Mouse (Mus musculus) CH12.LX (cell line): ENCODE data around the gene Spred2. TPM values are rescaled to one million over a fixed set of nuclear protein-coding genes. Genes with fewer than 3 reads are reported as not detected.

Source experiments
- DNase-seq: peaks from one replicate; pipeline ENCODE4 v3.0.0-alpha.2; 2013; ENCODE audit errors: extremely low read depth
- H3K27ac ChIP-seq: 2 replicates; pipeline ENCODE4 v1.5.1; 2012; ENCODE audit warnings: low read depth, mild to moderate bottlenecking, control low read depth, moderate library complexity; ENCODE audit not compliant: insufficient read depth
- H3K27me3 ChIP-seq: replicated peaks from 2 replicates; pipeline ENCODE3; 2012; ENCODE audit warnings: inconsistent platforms
- H3K36me3 ChIP-seq, 2 experiments: replicated peaks in 1 of 2; 2 replicates each; pipeline versions ENCODE3 to v1.6.1; 2012; ENCODE audit warnings: inconsistent platforms in 1 of 2, low read length in 1 of 2, mild to moderate bottlenecking in 1 of 2, mixed read lengths in 1 of 2, moderate library complexity in 1 of 2; ENCODE audit not compliant: control insufficient read depth in 1 of 2, insufficient read depth in 1 of 2
- H3K4me1 ChIP-seq, 2 experiments: 2 replicates each; pipeline ENCODE4 v1.6.1; 2012; ENCODE audit warnings: inconsistent platforms in 1 of 2, moderate library complexity in 1 of 2; ENCODE audit not compliant: insufficient read depth in 2 of 2, control insufficient read depth in 1 of 2
- H3K4me2 ChIP-seq: 2 replicates; pipeline ENCODE4 v1.6.1; 2012; ENCODE audit warnings: low read depth, mild to moderate bottlenecking, control low read depth; ENCODE audit not compliant: poor library complexity, insufficient read depth, severe bottlenecking
- H3K4me3 ChIP-seq, 3 experiments: fragments of 150-350 bp in 1 of 3; sonication (generic) in 1 of 3; replicated peaks in 1 of 3; 2 replicates each; pipeline versions ENCODE3 to v1.5.1; 2011 to 2012; ENCODE audit warnings: low read depth in 2 of 3, low read length in 2 of 3, mild to moderate bottlenecking in 2 of 3, moderate library complexity in 2 of 3, control low read depth in 1 of 3, improper control_type of control experiment in 1 of 3, inconsistent platforms in 1 of 3, mixed read lengths in 1 of 3; ENCODE audit not compliant: poor library complexity in 1 of 3
- H3K79me2 ChIP-seq: replicated peaks from 2 replicates; pipeline ENCODE4 v1.6.1; 2012; ENCODE audit warnings: mild to moderate bottlenecking, moderate library complexity; ENCODE audit not compliant: control insufficient read depth, poor library complexity, insufficient read depth, severe bottlenecking; ENCODE audit errors: extremely low read depth
- H3K9ac ChIP-seq: 2 replicates; pipeline ENCODE4 v1.6.1; 2012; ENCODE audit warnings: low read depth, mild to moderate bottlenecking, control low read depth, moderate library complexity; ENCODE audit not compliant: insufficient read depth
- H3K9me3 ChIP-seq: replicated peaks from 2 replicates; pipeline ENCODE3; 2012; ENCODE audit warnings: low read length, inconsistent platforms, mixed read lengths
- BHLHE40 ChIP-seq: IDR thresholded peaks from 2 replicates; pipeline ENCODE4 v1.6.1; 2011; ENCODE audit warnings: mild to moderate bottlenecking, low read depth, low read length, improper control_type of control experiment
- CHD2 ChIP-seq: IDR thresholded peaks from 2 replicates; pipeline ENCODE4 v1.6.1; 2011; ENCODE audit warnings: low read length, improper control_type of control experiment
- CTCF ChIP-seq, 2 experiments: IDR thresholded peaks in 1 of 2; conservative IDR thresholded peaks in 1 of 2; 2 replicates each; pipeline ENCODE4 v1.5.1; 2011 to 2012; ENCODE audit warnings: low read depth in 2 of 2, low read length in 2 of 2, improper control_type of control experiment in 1 of 2, inconsistent platforms in 1 of 2, mild to moderate bottlenecking in 1 of 2, moderate library complexity in 1 of 2
- ELF1 ChIP-seq: IDR thresholded peaks from 2 replicates; pipeline ENCODE4 v1.6.1; 2014; ENCODE audit warnings: low read depth, mild to moderate bottlenecking, inconsistent platforms, low read length, improper control_type of control experiment
- EP300 ChIP-seq: IDR thresholded peaks from 2 replicates; pipeline ENCODE4 v1.6.1; 2011; ENCODE audit warnings: low read length, improper control_type of control experiment
- ETS1 ChIP-seq: conservative IDR thresholded peaks from 2 replicates; pipeline ENCODE4 v1.6.1; 2012; ENCODE audit warnings: low read depth, mild to moderate bottlenecking, inconsistent platforms, low read length, improper control_type of control experiment, moderate library complexity
- GABPA ChIP-seq: IDR thresholded peaks from 2 replicates; pipeline ENCODE4 v1.6.1; 2012; ENCODE audit warnings: low read depth, low read length, improper control_type of control experiment, inconsistent platforms; ENCODE audit not compliant: insufficient replicate concordance
- JUN ChIP-seq: IDR thresholded peaks from 2 replicates; pipeline ENCODE4 v1.6.1; 2011; ENCODE audit warnings: low read depth, mild to moderate bottlenecking, low read length, improper control_type of control experiment, moderate library complexity; ENCODE audit not compliant: insufficient read depth
- KAT2A ChIP-seq: IDR thresholded peaks from 2 replicates; pipeline ENCODE4 v1.6.1; 2012; ENCODE audit warnings: low read length, improper control_type of control experiment, inconsistent platforms; ENCODE audit not compliant: insufficient replicate concordance
- MAFK ChIP-seq: IDR thresholded peaks from 2 replicates; pipeline ENCODE4 v1.6.1; 2011; ENCODE audit warnings: low read length, improper control_type of control experiment; ENCODE audit not compliant: insufficient replicate concordance
- MAX ChIP-seq: IDR thresholded peaks from 2 replicates; pipeline ENCODE4 v1.6.1; 2011; ENCODE audit warnings: low read length, improper control_type of control experiment
- MXI1 ChIP-seq: IDR thresholded peaks from 2 replicates; pipeline ENCODE4 v1.6.1; 2011; ENCODE audit warnings: mild to moderate bottlenecking, low read depth, low read length, improper control_type of control experiment
- MYC ChIP-seq: IDR thresholded peaks from 2 replicates; pipeline ENCODE4 v1.6.1; 2011; ENCODE audit warnings: low read depth, mild to moderate bottlenecking, improper control_type of control experiment, low read length
- NELFE ChIP-seq: IDR thresholded peaks from 2 replicates; pipeline ENCODE4 v1.6.1; 2011; ENCODE audit warnings: low read depth, low read length, improper control_type of control experiment
- NRF1 ChIP-seq: IDR thresholded peaks from 2 replicates; pipeline ENCODE4 v1.6.1; 2014; ENCODE audit warnings: low read depth, mild to moderate bottlenecking, inconsistent platforms, low read length, improper control_type of control experiment, moderate library complexity
- PAX5 ChIP-seq: IDR thresholded peaks from 2 replicates; pipeline ENCODE4 v1.6.1; 2012; ENCODE audit warnings: low read length, inconsistent platforms, mixed read lengths
- POLR2AphosphoS2 ChIP-seq: IDR thresholded peaks from 2 replicates; pipeline ENCODE4 v1.6.1; 2011; ENCODE audit warnings: low read depth, low read length, improper control_type of control experiment
- RAD21 ChIP-seq: IDR thresholded peaks from 2 replicates; pipeline ENCODE4 v1.6.1; 2011; ENCODE audit warnings: low read depth, mild to moderate bottlenecking, low read length, improper control_type of control experiment, moderate library complexity
- RCOR1 ChIP-seq: conservative IDR thresholded peaks from 2 replicates; pipeline ENCODE4 v1.6.1; 2012; ENCODE audit warnings: low read depth, mild to moderate bottlenecking, inconsistent platforms, low read length, improper control_type of control experiment
- SIN3A ChIP-seq: IDR thresholded peaks from 2 replicates; pipeline ENCODE4 v1.6.1; 2012; ENCODE audit warnings: low read length, improper control_type of control experiment, inconsistent platforms
- SMC3 ChIP-seq: IDR thresholded peaks from 2 replicates; pipeline ENCODE4 v1.6.1; 2011; ENCODE audit warnings: low read depth, low read length, improper control_type of control experiment
- TBP ChIP-seq: conservative IDR thresholded peaks from 2 replicates; pipeline ENCODE4 v1.6.1; 2011; ENCODE audit warnings: low read depth, low read length, improper control_type of control experiment
- TCF12 ChIP-seq: IDR thresholded peaks from 2 replicates; pipeline ENCODE4 v1.6.1; 2014; ENCODE audit warnings: low read depth, mild to moderate bottlenecking, inconsistent platforms, low read length, improper control_type of control experiment
- UBTF ChIP-seq: IDR thresholded peaks from 2 replicates; pipeline ENCODE4 v1.6.1; 2012; ENCODE audit warnings: low read depth, mild to moderate bottlenecking, inconsistent platforms, low read length, improper control_type of control experiment, moderate library complexity
- USF2 ChIP-seq: conservative IDR thresholded peaks from 2 replicates; pipeline ENCODE4 v1.6.1; 2011; ENCODE audit warnings: low read depth, low read length, improper control_type of control experiment
- ZNF384 ChIP-seq: IDR thresholded peaks from 2 replicates; pipeline ENCODE4 v1.6.1; 2012; ENCODE audit warnings: low read depth, low read length, improper control_type of control experiment, inconsistent platforms
- dilution Hi-C: fragments of 300-500 bp; cut with MboI; formaldehyde crosslinking; loops from 2 replicates; pipeline ENCODE4 v1.14.3; 2020; ENCODE audit warnings: low sequenced_read_pairs; ENCODE audit not compliant: extremely low pct_unique_long_range_greater_than_20kb, extremely low pct_ligation_motif_present
- in situ Hi-C: fragments of 300-500 bp; cut with MboI; formaldehyde crosslinking; loops from 3 replicates; pipeline ENCODE4 v1.14.3; 2019; ENCODE audit warnings: low sequenced_read_pairs, low pct_ligation_motif_present, low pct_unique_long_range_greater_than_20kb, mixed read lengths
- polyA plus RNA-seq: library from polyadenylated mRNA; unstranded; fragments of >175 nt; gene quantifications from 2 replicates; pipeline ENCODE4 v1.2.1, GENCODE M21; 2012; ENCODE audit warnings: low read depth; ENCODE audit not compliant: insufficient read length
- total RNA-seq, 2 experiments: library from RNA; depleted of rRNA; stranded (reverse); fragments of 300-350 nt in 1 of 2; fragments of >200 nt in 1 of 2; gene quantifications; 2 replicates each; pipeline ENCODE4 v1.2.3; 2012 to 2014

Spred2 gene
- total and polyA plus RNA-seq, 3 experiments = 1.4 to 15.8 (median 4.2) TPM

DNA sequence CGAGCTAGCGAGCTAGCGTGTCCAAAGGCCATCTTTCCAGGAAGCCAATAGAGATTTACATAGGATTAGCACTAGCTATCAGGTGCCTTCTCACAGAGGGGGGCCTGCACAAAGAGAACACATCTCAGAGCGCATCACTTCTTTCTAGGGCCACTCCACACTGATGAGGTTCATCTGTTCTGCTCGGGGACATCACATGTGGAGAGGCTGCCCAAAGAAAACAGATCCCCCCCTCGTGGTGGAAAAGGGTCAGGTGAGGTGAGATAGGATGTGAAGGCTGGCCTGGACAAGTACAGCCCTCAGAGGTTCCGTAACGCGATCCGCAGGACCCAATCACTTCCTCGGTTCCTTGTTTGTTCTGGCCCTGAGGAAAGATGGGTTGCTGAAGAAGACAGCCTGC, 101.7 kb downstream of the Spred2 start:
- H3K36me3 ChIP-seq = peaks cover 12 to 36% of the 10 kb centered on the region in 2 experiments
- no peaks in the 10 kb centered on the region for H3K4me1 ChIP-seq
- no peak overlapping the region for H3K4me2 ChIP-seq
- no peak overlapping the region for H3K27ac ChIP-seq
- H3K9ac ChIP-seq = no peak overlapping the region
- no peak overlapping the region for H3K4me3 ChIP-seq
- no peaks in the 10 kb centered on the region for H3K9me3 ChIP-seq
- no peaks in the 10 kb centered on the region for H3K27me3 ChIP-seq
- TF ChIP-seq TBP (no peak), MAFK (no peak), MYC (no peak), JUN (no peak), RCOR1 (no peak), SIN3A (no peak), ELF1 (no peak), UBTF (no peak), EP300 (no peak), RAD21 (peak; percentile 40), BHLHE40 (no peak), TCF12 (no peak), CHD2 (no peak), MAX (no peak), POLR2AphosphoS2 (no peak), KAT2A (no peak), CTCF (conservative IDR thresholded peaks at IDR 0.05 in 1 of 2, IDR thresholded peaks at IDR 0.05 in 1 of 2; ENCODE audit: low read depth in 2 of 2, low read length in 2 of 2) (peak in 1 of 2 experiments; percentile 57; a peak in 2 of 4 replicates), NRF1 (no peak), GABPA (no peak), NELFE (no peak), MXI1 (no peak), ZNF384 (no peak), SMC3 (peak; percentile 59), USF2 (no peak), ETS1 (no peak), PAX5 (no peak)
- peak; percentile 25 for DNase-seq
- dilution Hi-C loops = no loop called here
- in situ Hi-C loops = no loop called here
- H3K79me2 ChIP-seq = no peaks in the 10 kb centered on the region
